Mouse (Mus musculus): ENCODE results near the gene Hsd17b7.
"Not testable (repeated sequence)": the region's sequence is repeated elsewhere in the genome, so short reads cannot be mapped to it uniquely, and the experiment has no call there.

- not testable (repeated sequence) for TF ChIP-seq CTCF, EP300 (IDR thresholded peaks at IDR 0.05; ENCODE audit: low read depth)
Measured at GRCm38 (mm10) chr1:169993901-169994300, 24.9 kb upstream of the Hsd17b7 start.

Measured in liver, embryonic 14.5 days (tissue).